Comparison of ENCODE assay signal across 21 mouse cellular contexts in genomic region chr3:149437763-149438162, GRCm38 (mm10).
DNase-seq lines count a peak whose midpoint lies in the region; ATAC-seq and TF ChIP-seq lines count a peak whose summit lies in the region.
"Had no signal": no experiment of that assay in that cellular context is flagged by ENCODE, and none has a peak within 500 bp of the region (broad histone marks: within the 10 kb centered on the region; RNA-seq: fewer than 3 reads in every experiment).

No protein-coding gene starts in this region.

- H3K4me2 ChIP-seq in forebrain, embryonic 14.5 days (ENCODE audit: low read length) = no peak overlapping the region
- no peak overlapping the region for H3K4me2 ChIP-seq in forebrain, embryonic 15.5 days (replicated peaks)
- H3K4me2 ChIP-seq in hindbrain, embryonic 15.5 days = no peak overlapping the region
- no peak overlapping the region for H3K4me2 ChIP-seq in hindbrain, embryonic 11.5 days (replicated peaks; ENCODE audit: low read depth, low read length)
- H3K4me2 ChIP-seq in kidney, embryonic 15.5 days = no peak overlapping the region
- no peak overlapping the region for H3K4me2 ChIP-seq in midbrain, postnatal 0 days (ENCODE audit: low read depth, low read length, poor library complexity, severe bottlenecking)
- H3K4me2 ChIP-seq in midbrain, embryonic 14.5 days (ENCODE audit: low read length) = no peak overlapping the region
- H3K4me2 ChIP-seq: limb, embryonic 13.5 days; liver, embryonic 13.5 days; neural tube, embryonic 13.5 days had no signal

- H3K4me3 ChIP-seq in forebrain, embryonic 14.5 days (ENCODE audit: low read depth, low read length) = no peak overlapping the region
- H3K4me3 ChIP-seq in forebrain, embryonic 15.5 days = no peak overlapping the region
- no peak overlapping the region for H3K4me3 ChIP-seq in hindbrain, embryonic 15.5 days
- H3K4me3 ChIP-seq in hindbrain, embryonic 11.5 days (ENCODE audit: low read depth, low read length) = no peak overlapping the region
- no peak overlapping the region for H3K4me3 ChIP-seq in kidney, embryonic 15.5 days (replicated peaks)
- H3K4me3 ChIP-seq in midbrain, postnatal 0 days (ENCODE audit: low read depth, low read length) = no peak overlapping the region
- H3K4me3 ChIP-seq in midbrain, embryonic 14.5 days (replicated peaks; ENCODE audit: low read depth, low read length) = no peak overlapping the region
- H3K4me3 ChIP-seq: limb, embryonic 13.5 days; liver, embryonic 13.5 days; neural tube, embryonic 13.5 days had no signal

- no peak overlapping the region for H3K27ac ChIP-seq in forebrain, embryonic 14.5 days (ENCODE audit: low read depth, low read length)
- no peak overlapping the region for H3K27ac ChIP-seq in forebrain, embryonic 15.5 days (replicated peaks)
- H3K27ac ChIP-seq in hindbrain, embryonic 15.5 days (replicated peaks) = no peak overlapping the region
- no peak overlapping the region for H3K27ac ChIP-seq in hindbrain, embryonic 11.5 days (ENCODE audit: low read depth, low read length)
- no peak overlapping the region for H3K27ac ChIP-seq in kidney, embryonic 15.5 days
- no peak overlapping the region for H3K27ac ChIP-seq in midbrain, postnatal 0 days (ENCODE audit: low read depth, low read length)
- no peak overlapping the region for H3K27ac ChIP-seq in midbrain, embryonic 14.5 days (replicated peaks; ENCODE audit: low read depth, low read length)
- H3K27ac ChIP-seq: limb, embryonic 13.5 days; liver, embryonic 13.5 days; neural tube, embryonic 13.5 days had no signal

- no peak for DNase-seq in forebrain, embryonic 14.5 days (ENCODE audit: low spot score)
- DNase-seq in hindbrain, embryonic 11.5 days (ENCODE audit: low spot score) = no peak
- no peak for DNase-seq in kidney, postnatal 10 days
- DNase-seq in midbrain, postnatal 0 days (ENCODE audit: low spot score) = peak; percentile 5
- no peak for DNase-seq in midbrain, embryonic 14.5 days
- DNase-seq: adrenal gland, postnatal 10 days; cerebellum, adult 8-10 months; cerebellum, postnatal 25 days; gastrocnemius, postnatal 25 days; kidney, adult 11 months; kidney, postnatal 25 days; liver, embryonic 13.5 days; thymus, adult 2 months; thymus, postnatal 36 days had no signal

- TF ChIP-seq CTCF in midbrain, postnatal 0 days (IDR thresholded peaks at IDR 0.05) = no peak

- H3K9me3 ChIP-seq in forebrain, embryonic 14.5 days (replicated peaks; ENCODE audit: control insufficient read depth, low read length) = no peaks in the 10 kb centered on the region
- H3K9me3 ChIP-seq in forebrain, embryonic 15.5 days = no peaks in the 10 kb centered on the region
- H3K9me3 ChIP-seq in hindbrain, embryonic 15.5 days = no peaks in the 10 kb centered on the region
- no peaks in the 10 kb centered on the region for H3K9me3 ChIP-seq in hindbrain, embryonic 11.5 days (ENCODE audit: control insufficient read depth, low read length)
- no peaks in the 10 kb centered on the region for H3K9me3 ChIP-seq in kidney, embryonic 15.5 days (replicated peaks)
- H3K9me3 ChIP-seq in midbrain, postnatal 0 days (ENCODE audit: low read length) = no peaks in the 10 kb centered on the region
- no peaks in the 10 kb centered on the region for H3K9me3 ChIP-seq in midbrain, embryonic 14.5 days (ENCODE audit: control insufficient read depth, low read length)
- H3K9me3 ChIP-seq: limb, embryonic 13.5 days; liver, embryonic 13.5 days; neural tube, embryonic 13.5 days had no signal

- WGBS in forebrain, embryonic 14.5 days = 88% methylated on average over 8 of the region's 8 CpGs
- WGBS in forebrain, embryonic 15.5 days = 83% methylated on average over 8 of the region's 8 CpGs
- 83% methylated on average over 8 of the region's 8 CpGs for WGBS in hindbrain, embryonic 15.5 days
- WGBS in hindbrain, embryonic 11.5 days = 80% methylated on average over 8 of the region's 8 CpGs
- WGBS in kidney, embryonic 15.5 days = 68% methylated on average over 8 of the region's 8 CpGs
- WGBS in midbrain, postnatal 0 days = 77% methylated on average over 8 of the region's 8 CpGs
- WGBS in midbrain, embryonic 14.5 days = 86% methylated on average over 8 of the region's 8 CpGs

- H3K36me3 ChIP-seq in forebrain, embryonic 14.5 days (ENCODE audit: control insufficient read depth, insufficient read depth, low read length) = no peaks in the 10 kb centered on the region
- H3K36me3 ChIP-seq in forebrain, embryonic 15.5 days = no peaks in the 10 kb centered on the region
- no peaks in the 10 kb centered on the region for H3K36me3 ChIP-seq in hindbrain, embryonic 15.5 days
- H3K36me3 ChIP-seq in hindbrain, embryonic 11.5 days (ENCODE audit: control insufficient read depth, insufficient read depth, low read length) = no peaks in the 10 kb centered on the region
- H3K36me3 ChIP-seq in kidney, embryonic 15.5 days = no peaks in the 10 kb centered on the region
- no peaks in the 10 kb centered on the region for H3K36me3 ChIP-seq in midbrain, postnatal 0 days (ENCODE audit: insufficient read depth, low read length)
- no peaks in the 10 kb centered on the region for H3K36me3 ChIP-seq in midbrain, embryonic 14.5 days (ENCODE audit: control insufficient read depth, insufficient read depth, low read length)
- H3K36me3 ChIP-seq: limb, embryonic 13.5 days; liver, embryonic 13.5 days; neural tube, embryonic 13.5 days had no signal

- H3K9ac ChIP-seq in forebrain, embryonic 14.5 days (ENCODE audit: low read length) = no peak overlapping the region
- H3K9ac ChIP-seq in forebrain, embryonic 15.5 days (replicated peaks) = no peak overlapping the region
- no peak overlapping the region for H3K9ac ChIP-seq in hindbrain, embryonic 15.5 days
- H3K9ac ChIP-seq in hindbrain, embryonic 11.5 days (ENCODE audit: low read depth, low read length) = no peak overlapping the region
- H3K9ac ChIP-seq in kidney, embryonic 15.5 days = no peak overlapping the region
- no peak overlapping the region for H3K9ac ChIP-seq in midbrain, postnatal 0 days (replicated peaks; ENCODE audit: low read length, poor library complexity, severe bottlenecking)
- no peak overlapping the region for H3K9ac ChIP-seq in midbrain, embryonic 14.5 days (replicated peaks; ENCODE audit: low read length)
- H3K9ac ChIP-seq: limb, embryonic 13.5 days; liver, embryonic 13.5 days; neural tube, embryonic 13.5 days had no signal

- ATAC-seq in forebrain, embryonic 14.5 days = 0 out of 2 replicates have a peak, but pooled peaks have one; percentile 12
- ATAC-seq in forebrain, embryonic 15.5 days (replicated peaks) = no peak
- ATAC-seq in hindbrain, embryonic 15.5 days (ENCODE audit: low FRiP score, low read depth) = peak; percentile 30; the same call in 1 of the 2 replicates
- no peak for ATAC-seq in hindbrain, embryonic 11.5 days (ENCODE audit: low FRiP score)
- ATAC-seq in kidney, embryonic 15.5 days (replicated peaks; ENCODE audit: low FRiP score) = peak; percentile 40; the same call in 1 of the 2 replicates
- ATAC-seq in midbrain, postnatal 0 days (ENCODE audit: low FRiP score) = no peak; the same call in 1 of the 2 replicates
- no peak for ATAC-seq in midbrain, embryonic 14.5 days (ENCODE audit: low FRiP score, low TSS enrichment)
- ATAC-seq: inflammation-experienced regulatory T-cells, adult 6 months; Patski had no signal

- H3K27me3 ChIP-seq in forebrain, embryonic 14.5 days (replicated peaks; ENCODE audit: control insufficient read depth, insufficient read depth, low read length) = no peaks in the 10 kb centered on the region
- no peaks in the 10 kb centered on the region for H3K27me3 ChIP-seq in forebrain, embryonic 15.5 days
- no peaks in the 10 kb centered on the region for H3K27me3 ChIP-seq in hindbrain, embryonic 15.5 days
- H3K27me3 ChIP-seq in hindbrain, embryonic 11.5 days (ENCODE audit: control insufficient read depth, insufficient read depth, low read length) = no peaks in the 10 kb centered on the region
- no peaks in the 10 kb centered on the region for H3K27me3 ChIP-seq in kidney, embryonic 15.5 days
- H3K27me3 ChIP-seq in midbrain, postnatal 0 days (ENCODE audit: insufficient read depth, low read length) = no peaks in the 10 kb centered on the region
- H3K27me3 ChIP-seq in midbrain, embryonic 14.5 days (ENCODE audit: control insufficient read depth, insufficient read depth, low read length) = no peaks in the 10 kb centered on the region
- H3K27me3 ChIP-seq: liver, embryonic 13.5 days; neural tube, embryonic 13.5 days; Patski had no signal

- H3K4me1 ChIP-seq in forebrain, embryonic 14.5 days (ENCODE audit: control insufficient read depth, insufficient read depth, low read length) = no peaks in the 10 kb centered on the region
- H3K4me1 ChIP-seq in forebrain, embryonic 15.5 days = no peaks in the 10 kb centered on the region
- H3K4me1 ChIP-seq in hindbrain, embryonic 15.5 days (replicated peaks) = no peaks in the 10 kb centered on the region
- H3K4me1 ChIP-seq in hindbrain, embryonic 11.5 days (replicated peaks; ENCODE audit: control insufficient read depth, insufficient read depth, low read length) = no peaks in the 10 kb centered on the region
- H3K4me1 ChIP-seq in kidney, embryonic 15.5 days = no peaks in the 10 kb centered on the region
- no peaks in the 10 kb centered on the region for H3K4me1 ChIP-seq in midbrain, postnatal 0 days (ENCODE audit: insufficient read depth, low read length)
- no peaks in the 10 kb centered on the region for H3K4me1 ChIP-seq in midbrain, embryonic 14.5 days (ENCODE audit: control insufficient read depth, insufficient read depth, low read length)
- H3K4me1 ChIP-seq: liver, embryonic 13.5 days had no signal

Comparison
In these comparisons a context has a peak if more than half of its experiments do, and no peak if none do; other contexts are left out.
1. ATAC-seq: peak in forebrain, embryonic 14.5 days (single experiment), hindbrain, embryonic 15.5 days (single experiment) and kidney, embryonic 15.5 days (single experiment); none in forebrain, embryonic 15.5 days (single experiment), hindbrain, embryonic 11.5 days (single experiment), midbrain, postnatal 0 days (single experiment) and midbrain, embryonic 14.5 days (single experiment).